Mouse (Mus musculus) hindbrain, embryonic 10.5 days (tissue): ENCODE measurements at regions not wholly inside any gene's neighbourhood (a gene's known extent, or its start where the extent isn't known, plus 50 kb on each side); places are given as distances from the start of the nearest gene placed in this dataset.
A peak's percentile ranks its signal among the peaks of the same experiment; 100 is the strongest.

Experiments used
- DNase-seq: peaks from one replicate; pipeline ENCODE4 v3.0.0-alpha.2; 2017; ENCODE audit warnings: low spot score
- H3K27ac ChIP-seq: fragments of 300-500 bp; sonication (generic); 2 replicates; pipeline ENCODE4 v1.5.1; 2016; ENCODE audit warnings: mild to moderate bottlenecking, moderate library complexity
- H3K27me3 ChIP-seq: fragments of 300-500 bp; sonication (generic); 2 replicates; pipeline ENCODE4 v1.6.1; 2016; ENCODE audit warnings: mild to moderate bottlenecking; ENCODE audit not compliant: poor library complexity, insufficient read depth, severe bottlenecking
- H3K36me3 ChIP-seq: fragments of 300-500 bp; sonication (generic); 2 replicates; pipeline ENCODE4 v1.6.1; 2016; ENCODE audit warnings: mild to moderate bottlenecking, moderate library complexity
- H3K4me1 ChIP-seq: fragments of 300-500 bp; sonication (generic); replicated peaks from 2 replicates; pipeline ENCODE4 v1.6.1; 2016; ENCODE audit warnings: mild to moderate bottlenecking
- H3K4me3 ChIP-seq: fragments of 300-500 bp; sonication (generic); 2 replicates; pipeline ENCODE4 v1.5.1; 2016; ENCODE audit warnings: mild to moderate bottlenecking, moderate library complexity
- H3K9me3 ChIP-seq: fragments of 300-500 bp; sonication (generic); 2 replicates; pipeline ENCODE4 v1.6.1; 2016; ENCODE audit warnings: mild to moderate bottlenecking, moderate library complexity
- whole genome bisulfite sequencing: fragments of 180-500 bp; shearing (Covaris S2); methylation state at CpG from one replicate; pipeline ENCODE4 v1.1.7; 2016; 5-methylcytosine and 5-hydroxymethylcytosine counted together

GRCm38 (mm10) chr3:16941146-16941545, 934.9 kb upstream of the Gm5150 start:
- H3K36me3 ChIP-seq = no peaks in the 10 kb centered on the region
- no peaks in the 10 kb centered on the region for H3K9me3 ChIP-seq
- 7% methylated on average over 4 of the region's 4 CpGs for WGBS
- H3K27me3 ChIP-seq = no peaks in the 10 kb centered on the region
- peak overlapping the region; percentile 45; the same call in 1 of the 2 replicates for H3K27ac ChIP-seq
- peaks cover 32% of the 10 kb centered on the region for H3K4me1 ChIP-seq
- no peak for DNase-seq
- no peak overlapping the region for H3K4me3 ChIP-seq

GRCm38 (mm10) chr3:16939533-16939932, 933.3 kb upstream of the Gm5150 start:
- 69% methylated on average over 6 of the region's 6 CpGs for WGBS
- Histone ChIP-seq H3K36me3 (no peaks in the 10 kb centered on the region), H3K4me3 (no peak overlapping the region), H3K27ac (no peak overlapping the region; the same call in 1 of the 2 replicates), H3K27me3 (no peaks in the 10 kb centered on the region), H3K4me1 (peaks cover 32% of the 10 kb centered on the region), H3K9me3 (no peaks in the 10 kb centered on the region)
- DNase-seq = no peak

- Histone ChIP-seq H3K4me1 (peaks cover 32% of the 10 kb centered on the region), H3K36me3 (no peaks in the 10 kb centered on the region), H3K27ac (peak overlapping the region; percentile 72; the same call in 1 of the 2 replicates), H3K9me3 (no peaks in the 10 kb centered on the region), H3K4me3 (no peak overlapping the region), H3K27me3 (no peaks in the 10 kb centered on the region)
- 83% methylated on average over 5 of the region's 5 CpGs for WGBS
- no peak for DNase-seq
These were observed 932.9 kb upstream of the Gm5150 start for GRCm38 (mm10) chr3:16939127-16939526.

GRCm38 (mm10) chr3:16938491-16939001, 932.3 kb upstream of the Gm5150 start:
- no peaks in the 10 kb centered on the region for H3K36me3 ChIP-seq
- 42% methylated on average over 11 of the region's 11 CpGs for WGBS
- no peaks in the 10 kb centered on the region for H3K27me3 ChIP-seq
- peaks cover 32% of the 10 kb centered on the region for H3K4me1 ChIP-seq
- no peak for DNase-seq
- H3K4me3 ChIP-seq = peak overlapping the region; percentile 14
- no peaks in the 10 kb centered on the region for H3K9me3 ChIP-seq
- H3K27ac ChIP-seq = peak overlapping the region; percentile 72

GRCm38 (mm10) chr3:16930299-16930698, 924.1 kb upstream of the Gm5150 start:
- no peak overlapping the region for H3K4me3 ChIP-seq
- 34% methylated on average over 3 of the region's 3 CpGs for WGBS
- peak; percentile 53 for DNase-seq
- H3K27ac ChIP-seq = no peak overlapping the region
- 0 out of 2 replicates have a peak, but pooled peaks cover 4% of the 10 kb centered on the region for H3K4me1 ChIP-seq
- no peaks in the 10 kb centered on the region for H3K36me3 ChIP-seq
- no peaks in the 10 kb centered on the region for H3K9me3 ChIP-seq
- no peaks in the 10 kb centered on the region for H3K27me3 ChIP-seq

GRCm38 (mm10) chr3:16929846-16930245, 923.6 kb upstream of the Gm5150 start:
- H3K27ac ChIP-seq = no peak overlapping the region
- H3K9me3 ChIP-seq = no peaks in the 10 kb centered on the region
- no peaks in the 10 kb centered on the region for H3K36me3 ChIP-seq
- H3K4me1 ChIP-seq = 0 out of 2 replicates have a peak, but pooled peaks cover 4% of the 10 kb centered on the region
- DNase-seq = no peak
- 88% methylated on average over 1 of the region's 1 CpGs for WGBS
- no peaks in the 10 kb centered on the region for H3K27me3 ChIP-seq
- H3K4me3 ChIP-seq = no peak overlapping the region

GRCm38 (mm10) chr3:16924018-16924417, 917.8 kb upstream of the Gm5150 start:
- Histone ChIP-seq H3K27me3 (no peaks in the 10 kb centered on the region), H3K4me1 (no peaks in the 10 kb centered on the region; the same call in 1 of the 2 replicates), H3K4me3 (no peak overlapping the region), H3K27ac (no peak overlapping the region), H3K9me3 (no peaks in the 10 kb centered on the region), H3K36me3 (no peaks in the 10 kb centered on the region)
- no peak for DNase-seq

GRCm38 (mm10) chr3:16923234-16923914, 917.1 kb upstream of the Gm5150 start:
- Histone ChIP-seq H3K9me3 (no peaks in the 10 kb centered on the region), H3K27me3 (no peaks in the 10 kb centered on the region), H3K4me3 (no peak overlapping the region), H3K27ac (no peak overlapping the region), H3K36me3 (no peaks in the 10 kb centered on the region), H3K4me1 (no peaks in the 10 kb centered on the region; the same call in 1 of the 2 replicates)
- DNase-seq = no peak

- DNase-seq = no peak
- Histone ChIP-seq H3K36me3 (no peaks in the 10 kb centered on the region), H3K9me3 (no peaks in the 10 kb centered on the region), H3K27ac (no peak overlapping the region), H3K27me3 (no peaks in the 10 kb centered on the region), H3K4me3 (no peak overlapping the region), H3K4me1 (no peaks in the 10 kb centered on the region; the same call in 1 of the 2 replicates)
- 45% methylated on average over 6 of the region's 6 CpGs for WGBS
These were observed 915.1 kb upstream of the Gm5150 start for GRCm38 (mm10) chr3:16921330-16921729.

GRCm38 (mm10) chr3:16918374-16918773, 912.1 kb upstream of the Gm5150 start:
- Histone ChIP-seq H3K27me3 (no peaks in the 10 kb centered on the region), H3K27ac (no peak overlapping the region), H3K4me1 (no peaks in the 10 kb centered on the region; the same call in 1 of the 2 replicates), H3K4me3 (no peak overlapping the region), H3K36me3 (no peaks in the 10 kb centered on the region), H3K9me3 (no peaks in the 10 kb centered on the region)
- 89% methylated on average over 2 of the region's 2 CpGs for WGBS
- no peak for DNase-seq

- Histone ChIP-seq H3K27ac (no peak overlapping the region), H3K36me3 (no peaks in the 10 kb centered on the region), H3K27me3 (no peaks in the 10 kb centered on the region), H3K4me3 (no peak overlapping the region), H3K9me3 (no peaks in the 10 kb centered on the region), H3K4me1 (no peaks in the 10 kb centered on the region)
- no peak for DNase-seq
- 80% methylated on average over 2 of the region's 2 CpGs for WGBS
These were observed 909.8 kb upstream of the Gm5150 start for GRCm38 (mm10) chr3:16916072-16916403.

- H3K9me3 ChIP-seq = no peaks in the 10 kb centered on the region
- WGBS = 88% methylated on average over 2 of the region's 2 CpGs
- no peaks in the 10 kb centered on the region for H3K27me3 ChIP-seq
- no peak for DNase-seq
- H3K27ac ChIP-seq = no peak overlapping the region
- H3K4me1 ChIP-seq = no peaks in the 10 kb centered on the region
- no peak overlapping the region for H3K4me3 ChIP-seq
- no peaks in the 10 kb centered on the region for H3K36me3 ChIP-seq
These were observed 909.3 kb upstream of the Gm5150 start for GRCm38 (mm10) chr3:16915389-16916071.

GRCm38 (mm10) chr3:16888132-16888531, 881.9 kb upstream of the Gm5150 start:
- Histone ChIP-seq H3K4me1 (no peaks in the 10 kb centered on the region), H3K27ac (no peak overlapping the region), H3K9me3 (no peaks in the 10 kb centered on the region), H3K4me3 (no peak overlapping the region), H3K36me3 (no peaks in the 10 kb centered on the region), H3K27me3 (no peaks in the 10 kb centered on the region)
- no peak for DNase-seq
- WGBS = 81% methylated on average over 1 of the region's 1 CpGs
